Mouse (Mus musculus) telencephalon, adult 2 months (tissue): ENCODE data around the gene Ccdc9.
"Not testable (repeated sequence)": the region's sequence is repeated elsewhere in the genome, so short reads cannot be mapped to it uniquely, and the experiment has no call there.

Experiments
- DNase-seq: peaks from one replicate; pipeline ENCODE4 v3.0.0-alpha.2; 2011; ENCODE audit warnings: low read depth, low spot score

Gene Ccdc9

DNA sequence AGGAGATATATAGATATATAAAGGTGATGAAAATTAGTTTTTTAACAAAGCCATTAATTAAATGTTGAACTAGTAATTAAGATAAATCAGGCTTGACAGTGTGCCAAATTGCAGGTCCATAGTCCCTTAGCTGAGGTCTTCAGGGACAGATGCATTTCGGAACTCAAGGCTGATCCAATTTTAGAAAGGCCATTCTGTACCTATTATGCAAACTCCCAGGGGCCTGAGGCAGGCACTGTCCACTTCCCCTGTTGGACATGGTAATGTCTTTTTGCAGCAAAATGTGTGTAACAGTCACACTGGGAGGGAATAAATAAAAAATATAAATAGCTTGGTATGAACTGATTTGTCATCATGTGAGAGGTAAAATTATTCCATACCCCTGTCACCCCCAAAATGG is 15.5 kb downstream of the Ccdc9 start:
- DNase-seq = no peak

DNA sequence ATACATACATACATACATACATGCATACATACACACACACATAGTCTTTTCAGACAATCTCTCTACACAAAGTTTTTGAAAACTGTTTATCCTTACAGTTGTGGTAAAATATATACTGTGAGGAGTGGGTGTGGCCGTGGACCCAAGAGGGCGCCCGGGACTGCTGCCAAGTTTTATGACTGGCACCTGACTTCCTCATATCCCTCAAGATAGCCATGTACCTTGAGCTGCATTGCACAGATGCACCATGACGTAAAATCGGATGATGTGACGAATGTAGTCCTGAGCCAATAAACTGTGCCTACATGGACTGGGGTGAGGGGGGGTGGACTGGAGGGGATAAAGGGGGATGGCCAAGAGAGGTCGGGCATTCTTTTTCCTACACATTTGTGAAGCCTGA is 20.0 kb downstream of the Ccdc9 start:
- not testable (repeated sequence) for DNase-seq

DNA sequence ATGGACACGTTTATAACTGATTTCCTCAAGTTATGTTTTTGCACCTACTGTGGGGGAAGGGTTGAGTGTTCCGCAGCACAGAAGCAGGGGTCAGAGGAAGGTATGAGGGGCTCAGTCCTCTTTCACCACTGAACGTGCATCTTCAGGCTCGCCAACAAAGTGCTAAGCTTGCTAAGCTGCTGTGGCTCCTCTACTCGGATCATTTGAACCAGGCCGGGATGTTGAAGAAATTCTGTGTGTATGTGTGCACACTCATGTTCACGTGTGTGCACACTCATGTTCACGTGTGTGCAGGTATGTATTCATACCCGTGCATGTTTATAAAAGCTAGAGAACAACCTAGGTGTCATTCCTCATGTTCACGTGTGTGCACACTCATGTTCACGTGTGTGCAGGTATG is 20.7 kb downstream of the Ccdc9 start:
- DNase-seq = no peak

DNA sequence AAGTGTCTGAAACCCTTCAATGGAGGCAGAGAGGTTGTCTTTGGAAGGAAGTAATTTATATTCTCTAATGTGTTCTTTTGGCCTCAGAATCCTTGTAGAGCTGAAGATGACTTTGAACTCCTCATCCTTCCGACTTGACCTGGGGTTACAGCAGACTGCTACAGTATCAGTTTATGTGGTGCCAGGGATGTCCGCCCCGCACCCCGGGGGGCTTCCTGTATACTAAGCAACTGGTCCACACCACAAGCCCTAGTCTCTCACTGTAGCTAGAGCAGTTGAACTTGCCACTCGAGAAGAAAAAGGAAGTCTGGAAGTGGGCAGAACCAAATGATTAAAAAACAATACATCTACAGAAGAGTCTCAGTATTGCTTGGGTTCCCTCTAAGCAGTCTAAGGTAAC is 22.8 kb downstream of the Ccdc9 start:
- DNase-seq = no peak

DNA sequence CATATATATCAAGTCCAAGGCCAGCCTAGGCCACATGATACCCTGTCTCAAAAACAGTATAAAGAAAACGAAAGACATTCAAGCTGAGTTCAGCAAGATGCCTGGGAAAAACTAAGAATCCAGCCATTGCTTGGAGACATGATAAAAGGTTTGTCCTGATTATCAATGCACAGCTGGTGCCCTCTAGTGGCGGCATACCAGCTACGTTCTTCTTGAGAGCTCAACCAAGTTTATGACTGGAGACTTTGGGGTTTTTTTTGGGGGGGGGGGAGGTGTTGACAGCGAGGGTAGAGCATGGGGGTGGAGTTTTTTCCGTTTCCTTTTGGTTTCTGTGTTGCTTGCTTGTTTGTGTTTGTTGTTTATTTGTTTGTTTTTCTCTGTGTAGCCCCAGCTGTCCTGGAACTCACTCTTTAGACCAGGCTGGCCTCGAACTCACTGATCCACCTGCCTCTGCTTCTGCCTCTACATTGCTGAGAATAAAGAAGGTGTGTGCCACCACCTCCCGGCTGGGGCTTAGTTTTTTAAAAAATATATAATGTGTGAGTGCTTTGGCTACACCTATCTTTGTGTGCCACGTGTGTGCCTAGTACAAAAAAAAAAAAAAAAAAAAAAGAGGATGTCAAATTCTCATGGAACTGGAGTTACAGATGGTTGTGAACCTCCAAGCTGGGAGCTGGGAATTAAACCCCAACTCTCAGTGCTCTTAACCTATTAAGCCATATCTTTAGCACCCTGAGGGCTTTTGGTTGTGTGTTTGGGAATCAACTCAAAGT is 23.4 kb downstream of the Ccdc9 start:
- no peak for DNase-seq

DNA sequence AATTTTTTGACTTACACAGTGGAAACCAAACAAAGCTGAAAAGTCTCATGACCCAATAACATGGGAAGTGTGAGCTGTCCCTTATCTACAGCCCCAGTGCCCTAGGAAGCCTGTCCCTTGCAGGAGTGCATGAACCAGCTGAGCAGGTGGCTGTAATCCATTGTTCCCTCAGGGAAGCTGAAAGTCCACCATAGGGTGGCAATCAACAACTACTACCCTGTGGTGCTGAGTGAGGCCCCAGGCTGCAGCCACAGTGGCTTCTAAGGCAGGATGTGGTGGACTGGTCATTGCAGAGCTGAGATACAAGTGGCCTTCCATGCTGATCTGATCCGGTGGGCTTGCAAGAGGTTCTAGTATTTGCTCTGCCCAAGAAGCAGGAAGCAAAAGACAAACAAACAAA is 25.5 kb downstream of the Ccdc9 start:
- DNase-seq = no peak

DNA sequence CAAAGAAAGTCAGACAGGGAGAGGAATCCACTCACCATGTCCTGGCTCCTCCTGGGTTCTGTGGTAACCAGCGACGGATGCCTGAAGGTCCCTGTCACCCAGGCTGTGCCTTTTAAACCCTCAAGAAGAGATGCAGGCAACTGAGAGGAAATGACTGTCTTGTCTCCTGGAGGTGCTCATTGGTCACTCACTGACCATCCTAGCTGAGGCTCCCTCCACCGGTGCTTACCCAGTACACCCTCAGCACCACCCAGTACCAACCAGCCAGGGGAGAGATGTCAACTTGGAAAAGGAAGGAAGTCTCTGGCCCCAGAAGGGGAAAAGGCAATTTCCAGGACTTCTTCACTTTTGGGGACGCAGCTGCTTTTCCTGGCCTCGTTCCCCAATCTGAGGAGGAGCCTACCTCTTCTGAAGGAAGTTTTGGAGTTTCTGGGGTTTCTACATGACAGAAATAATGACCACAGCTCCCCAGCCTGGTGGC is 27.4 kb downstream of the Ccdc9 start, which contains the start of gene C5ar1:
C5ar1 (minus strand) TSS at position 431 of the 481 bp plus-strand sequence.
- DNase-seq = no peak

DNA sequence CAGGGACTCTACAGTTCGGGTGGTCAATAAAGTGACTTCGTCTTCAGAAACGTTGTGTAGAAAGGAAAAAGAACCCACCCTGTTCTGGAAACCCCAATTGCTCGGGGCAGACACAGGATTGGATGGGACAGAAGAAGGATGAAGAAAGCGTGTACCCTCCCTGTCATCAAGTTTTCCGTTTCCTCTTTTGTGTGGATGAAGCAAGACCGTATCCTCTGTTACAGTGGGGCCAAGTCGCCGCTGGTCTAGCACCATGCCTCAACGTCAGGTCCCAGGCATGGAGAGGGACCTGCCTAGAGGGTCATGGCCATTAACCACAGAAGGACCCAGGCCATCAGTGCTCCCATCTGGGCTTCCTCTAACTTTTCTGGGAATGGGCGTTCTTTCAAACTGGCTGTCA is 28.8 kb downstream of the Ccdc9 start:
- no peak for DNase-seq

DNA sequence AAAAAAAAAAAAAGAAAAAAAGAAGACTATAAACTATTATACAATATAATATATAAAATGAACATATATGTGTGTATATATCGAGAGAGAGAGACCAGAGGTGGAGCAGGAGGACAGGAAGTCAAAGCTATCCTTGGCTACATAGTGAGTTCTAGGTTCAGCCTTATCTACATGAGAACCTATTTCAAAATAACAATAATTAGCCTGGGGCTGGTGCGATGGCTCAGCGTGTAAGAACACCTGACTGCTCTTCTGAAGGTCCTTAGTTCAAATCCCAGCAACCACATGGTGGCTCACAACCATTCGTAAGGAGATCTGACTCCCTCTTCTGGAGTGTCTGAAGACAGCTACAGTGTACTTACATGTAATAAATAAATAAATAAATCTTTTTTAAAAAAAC is 30.6 kb downstream of the Ccdc9 start:
- not testable (repeated sequence) for DNase-seq

DNA sequence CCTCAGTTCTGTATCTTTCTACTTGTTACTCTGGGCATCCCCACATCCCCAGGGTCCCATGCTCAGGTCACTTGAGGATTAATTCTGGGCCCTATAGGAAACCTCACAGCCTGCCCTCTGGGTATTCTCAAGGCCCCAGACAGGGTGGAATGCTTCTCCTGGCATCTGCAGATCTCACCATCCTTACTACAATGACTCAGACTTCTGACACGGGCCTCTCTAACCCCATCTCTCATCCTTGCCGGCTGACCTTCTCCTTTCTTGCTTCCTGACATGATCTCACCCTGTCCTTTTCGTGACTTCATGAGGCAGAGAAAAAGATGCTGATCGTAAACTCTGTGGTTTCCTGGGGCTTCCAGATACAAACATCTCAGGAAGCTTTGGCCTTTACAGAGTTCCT is 32.4 kb downstream of the Ccdc9 start:
- DNase-seq = no peak

DNA sequence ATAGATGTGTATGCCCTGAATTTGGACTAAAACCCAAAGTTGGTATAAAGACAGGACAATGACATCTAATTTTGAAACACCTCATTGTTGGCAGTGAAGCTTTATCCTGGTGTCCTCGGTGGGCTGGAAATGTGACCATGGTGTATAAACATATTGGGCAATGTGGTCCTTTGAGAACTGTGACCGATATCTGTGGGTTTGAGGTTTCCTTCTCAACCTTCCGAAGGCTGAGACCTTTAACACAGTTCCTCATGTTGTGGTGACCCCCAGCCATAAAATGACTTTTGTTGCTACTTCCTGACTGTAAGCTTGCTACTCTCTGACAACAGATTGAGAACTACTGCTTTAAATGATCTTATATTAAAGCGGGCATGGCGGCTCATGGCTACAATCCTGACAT is 35.9 kb downstream of the Ccdc9 start:
- DNase-seq = no peak

DNA sequence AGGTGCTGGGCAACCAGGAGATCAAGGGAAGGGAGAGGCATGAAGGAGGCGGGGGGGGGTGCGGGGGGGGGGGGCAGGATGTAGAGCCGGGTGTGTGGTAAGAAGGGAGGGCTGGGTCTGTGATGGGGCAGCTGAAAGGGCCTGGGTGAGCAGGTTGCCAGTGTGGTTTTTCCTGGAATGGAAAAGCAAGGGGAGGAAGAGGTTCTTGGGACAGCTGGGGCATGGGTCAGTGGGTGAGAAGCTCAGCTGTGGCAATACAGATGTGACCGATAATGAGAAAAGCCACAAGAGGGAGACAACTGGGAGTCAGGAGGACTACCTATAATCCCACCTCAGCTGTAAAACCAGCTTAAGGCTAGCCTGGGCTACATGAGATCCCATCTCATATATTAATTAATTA is 40.6 kb downstream of the Ccdc9 start:
- no peak for DNase-seq

DNA sequence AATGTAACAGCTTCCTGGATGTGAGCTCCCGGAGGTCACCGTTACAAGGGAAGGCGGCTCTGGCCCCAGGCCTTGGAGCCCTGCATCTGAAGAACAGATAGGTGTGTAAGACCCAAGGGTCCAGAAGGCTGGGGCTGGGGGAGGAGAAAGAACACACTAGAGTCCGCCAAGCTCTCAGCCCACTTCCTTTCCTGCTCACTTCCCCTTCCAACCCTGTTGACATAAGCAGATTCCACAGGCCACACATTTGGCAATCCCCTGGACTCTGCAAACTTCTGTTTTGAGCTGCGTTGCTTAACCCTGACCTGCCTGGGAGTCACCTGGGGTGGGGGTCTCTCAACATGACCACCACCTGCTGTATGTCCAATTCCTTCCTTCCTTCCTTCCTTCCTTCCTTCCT is 42.5 kb downstream of the Ccdc9 start, which contains the start of gene C5ar2:
C5ar2 (minus strand) TSS at position 88 of the 400 bp plus-strand sequence.
- no peak for DNase-seq

DNA sequence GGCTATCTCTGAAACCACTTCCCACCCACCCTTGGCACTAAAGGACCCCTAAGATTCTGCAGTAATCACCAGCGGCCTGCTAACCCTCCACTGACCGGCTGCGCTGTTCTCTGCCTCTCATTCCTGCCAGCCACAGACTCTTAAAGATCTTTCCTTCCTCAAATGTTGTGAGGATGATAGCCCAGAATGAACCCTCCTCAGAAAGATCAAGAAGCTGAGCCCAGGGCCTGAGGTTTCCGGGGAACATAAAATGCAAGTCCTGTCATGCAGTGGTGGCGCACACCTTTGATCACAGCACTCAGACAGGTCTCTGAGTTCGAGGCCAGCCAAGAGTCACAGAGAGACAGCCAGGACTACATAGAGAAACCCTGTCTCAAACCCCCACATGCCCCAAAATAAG is 44.4 kb downstream of the Ccdc9 start:
- no peak for DNase-seq

DNA sequence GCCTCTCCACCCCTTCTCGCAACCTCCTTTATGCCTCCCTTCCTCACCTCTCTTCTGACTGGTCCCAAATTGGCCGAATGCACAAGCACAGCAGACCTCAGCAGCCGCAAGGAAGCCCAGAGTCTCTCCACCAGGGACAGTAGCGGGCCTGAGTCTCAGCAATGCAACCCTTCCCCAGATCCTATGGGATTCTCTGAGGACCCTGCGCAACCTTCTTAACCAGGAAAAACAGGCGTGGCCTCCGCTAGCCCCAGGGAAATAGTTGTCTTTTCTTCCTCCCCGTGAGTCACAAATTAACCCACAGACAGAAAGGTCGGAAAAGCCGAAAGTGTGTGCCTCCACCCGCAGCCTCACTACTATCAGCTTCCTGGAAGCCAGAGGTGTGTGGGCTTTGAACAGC is 44.8 kb downstream of the Ccdc9 start:
- DNase-seq = no peak

DNA sequence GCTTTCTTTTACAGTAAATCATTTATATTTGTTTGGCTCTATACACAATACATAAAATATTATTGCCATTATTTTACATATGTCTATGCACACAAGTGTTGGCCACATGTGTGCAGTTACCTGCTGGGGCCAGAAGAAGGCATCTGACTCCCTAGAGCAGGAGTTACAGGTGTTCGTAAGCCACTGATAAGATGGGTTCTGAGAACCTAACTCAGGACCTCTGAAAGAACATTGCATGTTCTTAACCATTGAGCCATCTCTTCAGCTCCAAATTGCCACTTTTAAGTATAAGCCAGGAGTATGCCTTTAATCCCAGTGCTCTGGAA is 45.7 kb downstream of the Ccdc9 start:
- no peak for DNase-seq

DNA sequence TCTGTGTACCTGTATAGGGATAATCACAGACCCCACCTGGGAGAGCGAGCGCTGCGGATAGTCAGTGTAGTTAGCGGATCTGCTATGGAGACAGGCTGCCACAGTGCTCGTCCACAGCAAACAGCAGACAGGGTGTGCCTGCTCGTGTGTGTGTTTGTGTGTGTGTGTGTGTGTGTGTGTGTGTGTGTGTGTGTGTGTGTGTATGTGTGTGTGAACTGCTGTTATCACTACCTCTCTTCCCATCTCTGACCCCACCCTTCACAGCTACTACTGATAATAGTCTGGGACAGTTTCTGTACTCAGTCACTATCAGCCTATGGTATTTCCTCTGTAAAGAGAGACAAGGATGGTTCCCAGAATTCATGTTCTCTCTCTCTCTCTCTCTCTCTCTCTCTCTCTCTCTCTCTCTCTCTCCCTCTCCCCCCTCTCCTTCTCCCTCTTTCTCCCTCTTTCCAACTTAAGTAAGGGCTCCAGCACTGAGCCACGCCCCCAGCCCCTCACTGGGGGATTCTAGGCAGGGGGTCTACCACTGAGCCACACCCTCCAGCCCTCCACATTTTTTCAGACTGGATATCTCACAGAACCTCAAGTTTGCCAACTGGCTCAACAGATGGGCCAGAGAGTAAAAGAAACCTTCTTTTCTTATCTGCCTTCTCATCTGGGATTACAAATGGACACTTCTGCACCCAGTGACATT is 46.2 kb downstream of the Ccdc9 start:
- no peak for DNase-seq

DNA sequence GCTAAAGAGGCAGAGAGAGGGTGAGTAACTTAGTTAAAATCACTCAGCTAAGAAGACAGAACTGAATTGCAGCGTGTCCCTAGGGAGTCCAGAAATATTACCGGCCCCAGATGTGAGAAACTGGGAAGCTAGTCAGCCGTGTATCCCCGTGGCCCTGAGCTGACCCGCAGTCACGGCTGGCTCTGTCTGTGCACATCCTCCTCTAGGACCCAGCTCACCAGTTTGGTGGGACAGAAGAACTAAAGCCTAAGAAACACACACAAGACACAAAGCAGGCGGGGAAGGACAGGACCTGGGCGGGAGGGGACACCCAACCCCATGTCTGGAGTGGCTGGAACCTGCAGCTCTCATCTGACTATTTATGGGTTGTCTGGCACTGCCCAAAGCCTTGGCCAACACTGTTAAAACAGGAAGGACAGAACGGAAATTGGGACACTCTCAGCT is 47.0 kb downstream of the Ccdc9 start:
- DNase-seq = no peak

DNA sequence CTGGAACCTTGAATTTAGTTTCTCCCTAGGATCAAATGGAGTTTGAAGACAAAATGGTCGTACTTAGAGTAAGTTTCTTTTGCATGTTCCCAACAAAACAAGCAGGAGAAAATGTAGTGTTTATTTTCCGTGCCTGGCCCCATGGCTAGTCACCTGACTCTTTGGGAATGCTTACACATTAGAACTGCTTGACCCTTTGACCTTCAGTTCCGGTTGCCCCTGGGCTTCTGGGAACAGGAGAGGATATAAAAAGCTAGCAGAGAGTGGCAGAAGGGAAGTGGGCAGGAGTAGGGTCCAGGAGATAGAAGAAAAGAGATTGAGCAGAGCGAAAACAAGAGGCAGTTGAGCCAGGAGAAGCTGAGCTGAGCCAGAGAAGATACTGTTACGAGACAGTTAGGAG is 56.7 kb downstream of the Ccdc9 start:
- no peak for DNase-seq
